Mouse (Mus musculus): ENCODE measurements around the gene Bbox1.

DNA sequence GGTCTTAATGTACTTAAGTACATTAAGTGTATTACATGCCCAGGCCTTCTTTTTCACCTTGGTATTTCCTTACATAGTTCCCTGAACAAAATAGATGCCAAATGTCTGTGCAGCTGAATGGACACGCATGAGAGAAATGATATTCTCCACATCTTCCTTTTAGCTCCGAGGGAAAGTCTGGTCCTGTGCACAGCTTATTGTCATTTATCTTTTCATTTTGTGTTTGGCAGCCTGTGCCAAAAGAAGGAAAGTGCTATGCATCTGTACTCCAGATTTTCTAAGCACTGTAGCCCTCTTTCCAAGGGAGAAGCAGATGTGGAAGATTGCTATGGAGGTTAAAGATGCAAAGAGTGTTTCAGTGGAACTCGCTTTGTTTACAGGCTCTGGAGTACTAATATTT is 13.0 kb downstream of the Bbox1 start:
- no peak for TF ChIP-seq POLR2A (IDR thresholded peaks at IDR 0.05; ENCODE audit: low read depth, low read length)
- TF ChIP-seq CTCF (IDR thresholded peaks at IDR 0.05; ENCODE audit: extremely low read depth, insufficient read length, insufficient replicate concordance, low read depth, low read length), result no peak

Measured in small intestine, adult 2 months (tissue).